Mouse (Mus musculus) C2C12 (cell line): Measurements from ENCODE around the gene Pigu. TPM values are rescaled to one million over a fixed set of nuclear protein-coding genes. Genes with fewer than 3 reads are reported as not detected.

Experiments
- H3K27me3 ChIP-seq: one replicate; pipeline ENCODE4 v1.6.1; 2011; ENCODE audit not compliant: control insufficient read depth, insufficient read depth, insufficient read length
- H3K36me3 ChIP-seq: one replicate; pipeline ENCODE4 v1.6.1; 2011; ENCODE audit not compliant: control insufficient read depth, insufficient read depth
- H3K4me3 ChIP-seq: one replicate; pipeline ENCODE4 v1.5.1; 2011; ENCODE audit warnings: mild to moderate bottlenecking, control low read depth; ENCODE audit not compliant: poor library complexity, insufficient read depth, severe bottlenecking
- H3K79me2 ChIP-seq: one replicate; pipeline ENCODE4 v1.6.1; 2011; ENCODE audit not compliant: control insufficient read depth, insufficient read depth
- H3K79me3 ChIP-seq: one replicate; pipeline ENCODE4 v1.6.1; 2011; ENCODE audit warnings: low read depth, control low read depth
- H3ac ChIP-seq: one replicate; pipeline ENCODE3; 2011; ENCODE audit warnings: low read depth; ENCODE audit not compliant: control insufficient read depth, insufficient read length
- CEBPB ChIP-seq: IDR thresholded peaks from one replicate; pipeline ENCODE4 v1.6.1; 2011; ENCODE audit warnings: low read depth, mild to moderate bottlenecking, control low read depth, moderate library complexity
- CTCF ChIP-seq: IDR thresholded peaks from one replicate; pipeline ENCODE4 v1.5.1; 2011; ENCODE audit not compliant: control insufficient read depth, insufficient read depth, insufficient read length
- FOSL1 ChIP-seq: IDR thresholded peaks from one replicate; pipeline ENCODE4 v1.8.0; 2011; ENCODE audit warnings: mild to moderate bottlenecking, low read length; ENCODE audit not compliant: poor library complexity, insufficient read depth, severe bottlenecking
- MAX ChIP-seq: IDR thresholded peaks from one replicate; pipeline ENCODE4 v1.6.1; 2011; ENCODE audit warnings: mild to moderate bottlenecking, control low read depth
- MYOD1 ChIP-seq: IDR thresholded peaks from one replicate; pipeline ENCODE4 v1.6.1; 2011; ENCODE audit warnings: low read depth; ENCODE audit not compliant: control insufficient read depth, insufficient read length
- MYOG ChIP-seq: IDR thresholded peaks from one replicate; pipeline ENCODE4 v1.6.1; 2011; ENCODE audit not compliant: control insufficient read depth, insufficient read length; ENCODE audit errors: extremely low read depth
- USF1 ChIP-seq: IDR thresholded peaks from one replicate; pipeline ENCODE4 v1.6.1; 2011; ENCODE audit warnings: low read depth, mild to moderate bottlenecking, control low read depth, moderate library complexity
- polyA plus RNA-seq: library from polyadenylated mRNA; unstranded; fragments of >200 nt; fragmentation: generic; extraction: Trizol; gene quantifications from one replicate; pipeline ENCODE4 v1.2.1, GENCODE M21; 2012; ENCODE audit warnings: missing spikeins

Gene Pigu
- polyA plus RNA-seq, 1 experiment = 30.7 TPM

DNA sequence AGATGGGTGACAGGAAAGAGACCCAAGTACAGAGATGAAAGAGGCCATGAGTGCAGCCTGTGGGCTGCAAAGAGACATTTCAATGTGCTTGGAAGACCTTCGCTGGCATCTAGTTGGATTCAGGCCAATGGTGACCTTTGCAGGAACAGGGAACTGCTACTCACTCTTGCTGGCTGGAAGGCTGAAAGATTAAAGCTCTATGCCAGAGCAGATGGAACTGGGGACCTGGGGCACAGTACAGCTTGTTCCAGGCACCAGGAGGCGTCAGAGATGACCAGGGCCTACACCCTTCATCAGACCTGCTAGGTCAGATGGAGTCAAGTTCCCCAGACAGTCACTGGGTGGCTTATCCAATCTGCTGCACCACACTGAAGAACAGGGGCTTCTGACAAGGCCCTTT is 63.8 kb downstream of the Pigu start:
- Histone ChIP-seq H3ac (no peak overlapping the region), H3K79me2 (no peaks in the 10 kb centered on the region), H3K36me3 (peaks cover 42% of the 10 kb centered on the region), H3K27me3 (no peaks in the 10 kb centered on the region), H3K4me3 (no peak overlapping the region), H3K79me3 (no peaks in the 10 kb centered on the region)
- TF ChIP-seq MAX = no peak
- TF ChIP-seq FOSL1 = no peak
- TF ChIP-seq USF1 = no peak
- TF ChIP-seq CTCF = no peak
- TF ChIP-seq CEBPB = no peak
- TF ChIP-seq MYOG = no peak
- no peak for TF ChIP-seq MYOD1

DNA sequence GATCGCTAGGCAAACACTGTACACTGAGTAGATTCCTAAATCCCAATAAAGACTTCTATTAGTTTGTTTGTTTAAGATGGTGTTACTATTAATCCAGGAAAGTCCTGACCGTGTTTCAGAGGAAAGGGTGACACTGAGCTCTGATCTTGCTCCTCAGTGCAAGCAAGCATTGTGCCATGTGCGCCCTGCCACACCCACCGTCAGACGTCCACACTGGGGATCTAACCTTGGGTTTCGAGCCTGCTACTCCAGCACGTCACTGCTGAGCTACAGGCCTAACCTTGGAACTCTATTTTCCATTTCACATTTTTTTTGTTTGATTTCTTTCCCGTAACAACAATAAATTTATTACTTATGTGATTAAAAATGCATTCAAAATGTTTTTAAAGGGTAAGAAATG is 67.2 kb downstream of the Pigu start:
- Histone ChIP-seq H3K36me3 (peaks cover 25% of the 10 kb centered on the region), H3K4me3 (no peak overlapping the region), H3ac (no peak overlapping the region), H3K27me3 (no peaks in the 10 kb centered on the region), H3K79me2 (no peaks in the 10 kb centered on the region), H3K79me3 (no peaks in the 10 kb centered on the region)
- no peak for TF ChIP-seq CTCF

DNA sequence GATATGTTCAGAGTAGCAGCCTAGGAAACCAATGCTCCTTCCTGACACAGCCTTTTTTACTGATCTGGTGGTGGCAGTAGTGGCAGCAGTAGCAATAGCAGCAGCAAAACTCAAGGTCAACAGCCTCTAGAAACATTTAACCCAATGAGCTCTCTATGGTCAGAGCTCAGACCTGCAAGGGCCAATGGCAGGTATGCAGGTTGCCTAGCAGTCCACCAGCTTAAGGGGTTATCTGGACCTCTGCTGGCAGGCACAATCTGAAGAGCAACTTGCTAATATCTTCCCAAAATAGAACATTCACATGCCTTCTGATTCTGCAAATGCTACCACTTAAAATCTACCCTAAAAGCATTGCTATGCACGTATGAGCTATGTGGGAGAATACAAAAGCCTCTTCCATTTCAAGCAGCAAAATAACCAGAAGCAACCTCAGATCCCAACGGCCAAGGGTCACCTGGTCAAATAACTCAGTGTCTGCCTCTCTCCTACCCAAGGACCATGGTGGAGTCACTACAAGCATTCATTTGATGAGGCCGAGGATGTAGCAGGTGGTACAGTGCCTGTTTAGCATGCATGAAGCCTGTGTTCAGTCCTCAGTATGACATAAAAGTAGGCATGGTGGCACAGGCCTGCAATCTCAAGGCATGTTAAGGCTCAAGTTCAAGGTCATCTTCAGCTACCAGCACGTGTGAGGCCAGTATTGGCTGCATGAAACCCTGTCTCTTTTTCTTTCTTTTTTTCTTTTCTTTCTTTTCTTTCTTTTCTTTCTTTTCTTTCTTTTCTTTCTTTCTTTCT is 69.6 kb downstream of the Pigu start:
- peaks cover 17% of the 10 kb centered on the region for H3K36me3 ChIP-seq
- no peaks in the 10 kb centered on the region for H3K27me3 ChIP-seq
- TF ChIP-seq CTCF (no peak), MYOD1 (no peak), CEBPB (no peak), MAX (no peak), USF1 (no peak), FOSL1 (no peak), MYOG (no peak)
- no peaks in the 10 kb centered on the region for H3K79me3 ChIP-seq
- H3K4me3 ChIP-seq = no peak overlapping the region
- H3K79me2 ChIP-seq = no peaks in the 10 kb centered on the region
- no peak overlapping the region for H3ac ChIP-seq

DNA sequence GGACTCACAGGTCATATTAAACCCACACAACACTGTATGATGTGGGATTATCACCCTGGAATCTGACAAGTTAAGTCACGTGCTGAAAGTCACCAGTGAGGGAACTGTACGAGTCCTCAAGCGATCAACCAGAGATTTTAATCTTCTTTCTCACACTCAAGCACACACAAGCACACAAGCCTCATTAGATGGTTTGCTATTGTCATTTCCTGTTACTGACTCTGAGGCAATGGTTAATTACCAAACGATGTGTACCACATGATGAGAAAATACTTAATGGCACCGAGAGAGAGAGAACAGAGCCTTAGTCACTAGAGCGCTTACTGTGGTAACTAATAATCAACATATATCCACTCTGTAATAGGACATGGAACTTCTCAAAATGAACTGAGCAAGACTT is 71.5 kb downstream of the Pigu start:
- Histone ChIP-seq H3ac (no peak overlapping the region), H3K79me3 (no peaks in the 10 kb centered on the region), H3K79me2 (no peaks in the 10 kb centered on the region), H3K4me3 (no peak overlapping the region), H3K36me3 (no peaks in the 10 kb centered on the region), H3K27me3 (no peaks in the 10 kb centered on the region)
- TF ChIP-seq CEBPB (no peak), MAX (no peak), USF1 (no peak)

DNA sequence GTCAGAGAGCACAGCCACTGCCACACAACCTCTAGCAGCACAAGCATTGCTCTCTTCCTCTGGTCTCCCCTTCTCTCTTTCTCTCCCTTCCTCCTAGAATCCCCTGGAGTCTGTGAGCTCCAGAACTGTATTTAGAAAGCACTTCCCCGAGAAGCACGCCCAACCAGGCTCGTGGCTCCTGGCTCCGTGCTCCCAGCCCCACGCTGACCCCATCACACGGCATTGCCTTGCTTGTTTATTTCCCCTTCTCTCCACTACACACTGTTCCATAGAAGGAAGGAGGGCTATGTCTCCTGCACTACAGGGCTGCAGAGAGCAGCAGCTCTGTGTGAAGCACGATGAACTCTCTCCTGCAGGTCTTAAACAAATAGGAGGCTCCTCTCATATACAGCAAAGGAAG is 72.6 kb downstream of the Pigu start:
- Histone ChIP-seq H3K79me3 (no peaks in the 10 kb centered on the region), H3K36me3 (no peaks in the 10 kb centered on the region)
- TF ChIP-seq MAX (no peak), MYOD1 (no peak), MYOG (no peak), CEBPB (no peak), USF1 (no peak), FOSL1 (no peak), CTCF (no peak)

DNA sequence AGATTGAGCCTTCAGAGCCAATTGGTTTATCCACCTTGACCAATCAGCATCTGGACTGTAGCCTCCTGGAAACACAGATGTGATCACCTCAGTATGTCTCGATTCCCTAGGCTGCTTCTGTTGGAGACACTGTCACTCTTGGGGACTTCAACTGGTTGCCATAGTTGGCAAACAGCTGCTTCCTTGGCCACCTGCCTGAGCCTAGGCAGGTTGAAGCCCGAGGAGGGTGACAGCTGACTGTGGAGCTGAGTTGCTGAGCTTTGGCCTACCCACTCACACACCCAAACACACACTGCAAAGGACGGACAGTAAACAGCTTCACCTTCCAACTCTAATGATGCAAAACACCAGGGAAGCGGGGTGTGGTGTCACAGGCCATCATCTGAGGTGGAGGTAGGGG is 73.4 kb downstream of the Pigu start:
- H3K79me2 ChIP-seq = no peaks in the 10 kb centered on the region
- TF ChIP-seq FOSL1 (no peak), CEBPB (no peak), MYOD1 (no peak), MYOG (no peak)
- no peaks in the 10 kb centered on the region for H3K36me3 ChIP-seq
- no peaks in the 10 kb centered on the region for H3K27me3 ChIP-seq
- H3K4me3 ChIP-seq = no peak overlapping the region
- no peaks in the 10 kb centered on the region for H3K79me3 ChIP-seq
- no peak overlapping the region for H3ac ChIP-seq

More for the DNA sequence above, 72.6 kb downstream of the Pigu start:
- H3K27me3 ChIP-seq = no peaks in the 10 kb centered on the region
- no peaks in the 10 kb centered on the region for H3K79me2 ChIP-seq
- H3ac ChIP-seq = no peak overlapping the region
- no peak overlapping the region for H3K4me3 ChIP-seq
